Mouse (Mus musculus) MEL-GATA-1-ER (cell line): ENCODE data around the gene Mab21l3.
A peak's percentile ranks its signal among the peaks of the same experiment; 100 is the strongest.
"Not testable (repeated sequence)": the region's sequence is repeated elsewhere in the genome, so short reads cannot be mapped to it uniquely, and the experiment has no call there.

Source experiments
- DNase-seq: peaks from one replicate; pipeline ENCODE4 v3.0.0-alpha.2; 2012; ENCODE audit warnings: low read depth; ENCODE audit errors: extremely low read depth

Gene Mab21l3

DNA sequence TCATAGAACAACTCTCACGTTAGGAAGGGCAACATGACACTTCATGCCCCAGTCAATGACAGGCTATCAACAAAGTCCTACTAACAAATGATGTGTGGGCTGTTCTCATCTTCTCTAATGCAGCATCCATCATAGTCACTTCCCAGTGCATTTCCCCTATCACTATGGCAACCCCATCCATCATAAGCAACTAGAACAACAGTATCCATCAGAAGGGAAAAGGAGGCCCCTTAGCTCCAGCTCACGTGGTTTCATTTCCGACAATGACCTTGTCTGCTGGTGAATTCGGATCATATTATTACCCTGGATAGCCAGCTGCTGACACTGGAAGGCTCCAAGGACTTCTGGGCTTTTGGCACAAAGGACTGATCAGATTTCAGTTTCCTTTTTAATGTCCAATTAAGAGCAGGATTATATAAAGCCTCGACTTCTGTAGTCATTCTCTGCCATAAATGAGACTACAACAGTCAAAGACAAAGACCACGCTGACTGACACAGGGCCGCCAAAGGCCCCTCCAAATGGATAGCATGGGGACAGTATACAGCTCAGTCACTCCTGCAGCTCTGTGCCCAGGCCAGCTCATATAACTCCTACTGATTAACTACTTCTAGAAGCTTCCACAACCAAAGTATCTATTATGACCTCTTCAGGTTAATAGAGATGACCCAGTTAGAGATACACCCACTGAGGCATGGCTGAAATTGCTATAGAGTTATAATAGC is 6.2 kb downstream of the Mab21l3 start:
- no peak for DNase-seq

DNA sequence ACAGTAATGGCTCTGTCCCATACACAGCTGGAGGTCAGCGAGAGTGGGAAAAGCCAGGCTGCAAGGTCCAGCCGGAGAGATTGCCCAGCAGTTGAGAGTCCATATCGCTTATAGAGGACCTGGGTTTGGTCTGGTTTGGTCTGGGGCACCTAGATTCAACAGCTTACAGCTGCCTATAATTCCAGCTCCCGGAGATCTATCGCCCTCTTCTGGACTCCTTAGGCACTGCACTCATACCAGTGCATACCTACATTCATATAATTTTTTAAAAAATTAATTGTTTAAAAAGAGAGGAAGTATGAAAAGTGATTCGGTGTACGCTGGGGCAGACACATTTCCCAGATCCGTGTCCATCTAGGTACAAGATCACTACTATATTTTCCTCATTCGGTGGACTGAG is 9.4 kb downstream of the Mab21l3 start:
- no peak for DNase-seq

GRCm38 (mm10) chr3:101836971-101837370 is 11.8 kb downstream of the Mab21l3 start:
- DNase-seq, result no peak

- DNase-seq, result no peak
Measured at GRCm38 (mm10) chr3:101836532-101836931, 12.2 kb downstream of the Mab21l3 start.

DNA sequence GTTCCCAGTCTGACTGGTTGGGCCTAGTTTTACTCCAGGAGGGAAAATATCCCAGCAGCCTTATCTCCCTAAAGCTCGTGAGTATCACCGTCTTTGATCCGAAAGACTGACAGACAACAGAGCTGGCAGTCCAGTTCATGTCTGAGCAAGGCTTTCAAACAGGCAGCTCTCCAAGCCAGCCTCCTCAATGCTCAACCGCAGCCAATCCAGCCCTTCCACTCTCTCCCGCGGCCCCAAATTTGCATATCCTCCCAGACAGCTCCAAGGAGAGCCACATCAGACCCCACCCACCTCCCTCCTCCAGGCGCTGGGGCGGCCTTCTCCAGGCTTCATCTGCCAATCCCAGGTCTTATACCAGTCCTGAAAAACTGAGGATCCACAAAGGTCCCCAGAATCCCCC is 12.7 kb downstream of the Mab21l3 start:
- DNase-seq, result no peak

DNA sequence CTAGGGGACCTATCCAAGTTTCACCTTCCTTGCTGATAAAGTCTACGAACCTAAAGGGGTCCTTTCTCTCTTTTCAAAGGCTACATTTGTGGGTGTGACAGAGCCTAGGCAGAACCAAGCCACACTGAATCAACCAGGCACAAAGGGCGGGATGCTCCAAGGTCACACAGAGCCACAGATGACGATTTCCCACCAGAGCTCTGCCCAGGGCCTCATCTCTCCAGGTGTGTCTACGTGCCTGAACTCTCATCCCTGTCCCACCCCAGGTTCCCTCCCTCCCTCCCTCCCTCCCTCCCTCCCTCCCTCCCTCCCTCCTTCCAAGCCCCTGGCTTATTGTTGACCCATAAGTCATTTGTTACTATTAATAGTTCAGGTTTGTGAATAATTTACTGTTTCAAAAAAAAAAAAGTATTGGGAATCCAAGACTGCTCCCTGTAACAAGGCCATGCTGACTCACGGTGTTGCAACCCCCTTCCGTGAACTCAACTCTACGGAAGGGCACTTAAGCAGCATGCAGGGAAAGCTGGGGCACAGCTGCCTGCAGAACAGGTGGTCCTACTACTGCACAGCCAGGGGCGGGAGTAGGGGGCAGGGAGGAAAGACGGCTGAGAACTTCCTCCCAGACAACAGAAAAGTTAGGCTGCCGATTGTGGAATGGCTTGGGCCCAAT is 17.4 kb downstream of the Mab21l3 start:
- no peak for DNase-seq

- DNase-seq, result no peak
Measured at GRCm38 (mm10) chr3:101829881-101830616, 18.7 kb downstream of the Mab21l3 start.

DNA sequence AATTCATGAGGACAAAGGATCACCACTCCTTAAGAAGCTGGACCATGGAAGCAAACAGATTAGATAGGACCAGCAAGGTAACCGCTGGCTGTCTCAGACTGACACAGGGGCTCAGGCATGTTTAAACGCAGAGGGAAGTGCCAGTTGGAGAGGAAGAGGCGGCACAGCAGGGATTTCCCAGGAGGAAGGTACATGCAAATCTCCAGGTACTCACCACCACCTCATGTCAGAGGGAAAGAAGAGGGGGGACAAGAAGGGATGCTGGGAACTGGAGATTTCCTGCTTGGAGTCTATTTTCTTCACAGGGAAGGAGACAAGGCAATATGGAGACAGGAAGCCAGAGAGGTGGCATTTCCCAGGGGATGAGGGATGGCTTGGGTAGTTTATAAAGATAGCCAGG is 20.2 kb downstream of the Mab21l3 start:
- DNase-seq, result no peak

GRCm38 (mm10) chr3:101827220-101827715 is 21.5 kb downstream of the Mab21l3 start:
- no peak for DNase-seq

GRCm38 (mm10) chr3:101824338-101824737 is 24.4 kb downstream of the Mab21l3 start:
- no peak for DNase-seq

- no peak for DNase-seq
Measured at GRCm38 (mm10) chr3:101822052-101822451, 26.7 kb downstream of the Mab21l3 start.

GRCm38 (mm10) chr3:101820708-101821107 is 28.1 kb downstream of the Mab21l3 start:
- DNase-seq, result not testable (repeated sequence)

GRCm38 (mm10) chr3:101816006-101816405 is 32.8 kb downstream of the Mab21l3 start:
- DNase-seq, result no peak

DNA sequence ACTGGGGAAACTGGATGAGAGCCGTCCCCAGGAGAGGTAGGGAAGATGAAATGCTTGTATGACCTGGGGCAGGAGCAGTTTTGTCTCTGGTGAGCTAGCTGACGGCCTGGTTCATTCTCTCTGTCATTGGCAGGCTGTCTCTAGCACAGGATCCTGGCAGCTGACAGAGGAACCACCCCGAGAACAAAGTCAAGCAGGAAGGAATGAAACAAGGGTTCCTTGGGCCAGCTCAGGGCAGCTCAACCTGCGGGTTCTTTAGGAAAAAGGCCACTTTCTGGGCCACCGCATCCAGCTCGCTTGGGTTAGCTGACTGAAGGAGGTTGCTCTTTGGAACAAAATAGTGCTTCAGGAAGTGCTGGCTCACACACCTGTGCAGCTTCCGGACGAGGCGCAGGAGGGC is 34.0 kb downstream of the Mab21l3 start:
- DNase-seq, result no peak

- peak; percentile 35 for DNase-seq
Measured at GRCm38 (mm10) chr3:101812341-101812962, 36.3 kb downstream of the Mab21l3 start.

DNA sequence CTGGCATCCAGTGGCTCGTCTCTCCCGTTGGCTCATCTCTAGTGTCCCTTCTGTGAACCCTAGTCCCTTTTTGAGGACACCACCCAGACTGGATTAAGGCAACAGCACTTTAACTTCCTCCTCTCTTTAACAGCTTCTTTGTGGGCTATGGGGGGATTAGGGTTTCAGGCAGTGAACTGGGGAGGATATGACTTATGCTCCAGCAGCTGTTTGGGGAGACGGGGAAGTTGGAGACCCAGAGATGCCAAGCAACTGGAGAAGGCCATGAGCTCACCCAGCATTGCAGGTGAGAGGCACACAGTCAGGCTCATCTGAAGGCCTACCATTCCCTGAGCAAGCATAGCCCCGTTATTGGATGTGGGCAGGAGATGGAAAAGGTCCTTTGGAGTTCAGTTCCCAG is 36.8 kb downstream of the Mab21l3 start:
- no peak for DNase-seq

DNA sequence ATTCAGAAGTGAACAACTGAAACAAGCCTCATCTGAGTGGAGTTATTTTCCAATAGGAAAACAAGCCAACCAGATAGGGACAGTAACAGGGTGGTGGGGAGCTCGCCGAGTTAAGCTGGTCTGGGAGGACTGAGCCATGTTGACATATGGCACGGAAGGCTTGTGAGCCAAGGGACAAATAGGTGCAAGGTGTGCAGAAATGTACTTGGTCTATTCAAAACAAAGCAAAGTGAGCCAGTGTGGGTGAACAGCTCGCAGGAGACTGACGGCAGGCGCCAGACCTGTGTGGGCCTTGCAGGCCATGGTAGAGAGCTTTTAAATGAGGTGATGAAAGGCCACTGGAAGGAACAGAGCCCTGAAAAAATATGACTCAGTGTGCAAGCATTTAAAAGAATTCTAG is 41.1 kb downstream of the Mab21l3 start:
- DNase-seq, result no peak

- no peak for DNase-seq
Measured at GRCm38 (mm10) chr3:101806941-101807340, 41.8 kb downstream of the Mab21l3 start.

GRCm38 (mm10) chr3:101806149-101806548 is 42.6 kb downstream of the Mab21l3 start:
- DNase-seq, result no peak

DNA sequence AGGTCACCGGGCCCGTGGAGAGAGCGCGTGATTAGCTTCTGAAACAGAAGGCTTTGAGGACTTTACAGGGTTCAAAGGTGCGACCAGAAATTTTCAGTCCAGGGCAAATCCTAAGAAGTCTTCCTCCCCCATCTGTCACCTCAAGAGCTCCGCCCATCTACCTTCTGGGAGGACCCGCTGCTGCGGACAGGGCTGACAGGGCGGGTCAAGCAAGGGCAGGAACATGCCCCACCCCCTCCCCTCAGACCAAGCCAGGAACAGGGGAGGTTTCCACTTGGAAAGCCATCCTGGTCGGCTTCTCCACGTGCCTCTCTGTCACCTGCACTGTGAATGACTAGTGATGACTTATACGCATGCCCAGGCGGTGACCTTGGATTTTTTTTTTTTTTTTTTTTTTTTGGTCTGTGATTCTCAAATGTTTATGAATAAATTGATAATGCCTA is 43.2 kb downstream of the Mab21l3 start:
- no peak for DNase-seq

DNA sequence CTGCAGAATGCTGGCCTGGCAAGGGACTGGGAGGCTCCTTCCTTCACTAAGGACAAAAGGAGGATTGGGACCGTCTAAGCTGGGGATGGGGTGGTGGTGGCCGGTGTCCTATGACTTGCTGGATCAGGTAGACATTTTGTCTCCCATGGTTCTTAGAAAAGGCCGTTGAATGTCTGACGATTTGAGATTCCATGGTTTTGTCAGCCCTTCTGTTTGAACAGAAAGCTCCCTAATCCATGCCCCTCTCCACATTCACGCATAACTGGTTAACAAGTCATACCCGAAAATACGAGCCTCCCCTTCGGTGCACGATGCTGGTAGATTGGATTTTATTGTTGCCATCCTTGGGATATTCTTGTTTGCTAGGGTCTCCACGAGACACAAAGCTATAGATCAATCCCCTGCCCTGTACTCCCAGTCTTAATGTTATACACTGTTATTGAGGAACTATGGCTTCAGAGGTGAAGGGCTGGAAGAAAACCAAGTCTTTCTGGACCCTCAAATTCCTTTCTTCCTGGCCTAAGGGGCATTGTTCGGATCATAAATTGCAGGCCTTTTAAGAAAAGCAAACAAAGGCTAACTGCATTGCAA is 43.7 kb downstream of the Mab21l3 start:
- DNase-seq, result no peak
